In the genomic region with DNA sequence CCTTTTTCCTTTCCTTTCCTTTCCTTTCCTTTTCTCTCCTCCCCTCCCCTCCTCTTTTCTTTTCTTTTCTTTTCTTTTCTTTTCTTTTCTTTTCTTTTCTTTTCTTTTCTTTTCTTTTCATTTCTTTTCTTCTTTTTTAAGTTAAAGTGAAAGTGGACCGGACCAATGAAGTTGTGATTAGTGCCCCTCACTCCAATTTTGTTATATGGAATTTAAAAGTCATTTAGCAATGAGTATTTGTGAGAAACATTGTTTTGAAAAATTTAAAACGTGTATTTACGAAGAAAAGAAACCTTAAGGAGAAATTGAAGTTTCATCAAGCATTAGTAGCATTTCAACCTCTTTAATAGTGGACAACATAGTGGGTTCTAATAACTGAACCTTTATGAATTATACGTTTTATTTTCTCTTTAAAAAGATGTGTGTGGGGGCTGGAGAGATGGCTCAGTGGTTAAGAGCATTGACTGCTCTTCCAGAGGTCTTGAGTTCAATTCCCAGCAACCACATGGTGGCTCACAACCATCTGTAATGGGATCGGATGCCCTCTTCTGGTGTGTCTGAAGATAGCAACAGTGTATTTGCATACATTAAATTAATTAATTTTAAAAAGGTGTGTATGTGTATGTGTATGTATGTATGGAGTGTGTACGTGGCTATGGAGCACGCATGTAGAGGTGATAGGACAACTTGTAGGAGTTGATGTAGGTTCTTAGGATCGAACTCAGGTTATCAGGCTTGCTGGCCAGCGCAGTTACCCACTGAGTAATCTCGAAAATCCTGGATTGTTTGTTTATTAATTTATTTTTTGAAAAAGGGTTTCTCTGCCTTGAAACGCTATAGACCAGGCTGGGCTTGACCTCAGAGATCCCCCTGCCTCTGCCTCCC, we compare ENCODE assay signal across 8 mouse cellular contexts. TPM values are rescaled to one million over a fixed set of nuclear protein-coding genes. Genes with fewer than 3 reads are reported as not detected.
DNase-seq lines count a peak whose midpoint lies in the region; ATAC-seq and TF ChIP-seq lines count a peak whose summit lies in the region.

No protein-coding gene starts in this region.

- H3K4me3 ChIP-seq in kidney, adult 2 months (ENCODE audit: insufficient read depth, low read depth, low read length) = peak overlapping the region; percentile 89; the same call in 1 of the 2 replicates
- H3K4me3 ChIP-seq in brown adipose tissue, adult 24 weeks (ENCODE audit: insufficient read depth, low read depth, low read length) = peak overlapping the region; percentile 72; the same call in 1 of the 2 replicates
- peak overlapping the region; percentile 78 for H3K4me3 ChIP-seq in hindbrain, embryonic 14.5 days (replicated peaks; ENCODE audit: low read length)
- peak overlapping the region; percentile 100 for H3K4me3 ChIP-seq in midbrain, embryonic 15.5 days

- H3K27me3 ChIP-seq in kidney, adult 2 months (replicated peaks; ENCODE audit: control insufficient read depth, insufficient read depth, low read length) = no peaks in the 10 kb centered on the region
- H3K27me3 ChIP-seq in hindbrain, embryonic 14.5 days (ENCODE audit: control insufficient read depth, insufficient read depth, low read length) = no peaks in the 10 kb centered on the region
- no peaks in the 10 kb centered on the region for H3K27me3 ChIP-seq in midbrain, embryonic 15.5 days (replicated peaks)

- ATAC-seq in hindbrain, embryonic 14.5 days (ENCODE audit: low FRiP score) = no peak
- no peak for ATAC-seq in midbrain, embryonic 15.5 days (replicated peaks)

- no peak for DNase-seq in kidney, adult 2 months
- DNase-seq in kidney, postnatal 36 days = no peak
- no peak for DNase-seq in hindbrain, embryonic 14.5 days (ENCODE audit: low spot score)
- no peak for DNase-seq in urinary bladder, adult 2 months (ENCODE audit: low spot score)
- no peak for DNase-seq in adrenal gland, postnatal 4 days (ENCODE audit: low spot score in 2 of 2)
- no peak for DNase-seq in left cerebral cortex, adult 11 months (ENCODE audit: low spot score)

- no peaks in the 10 kb centered on the region for H3K9me3 ChIP-seq in hindbrain, embryonic 14.5 days (ENCODE audit: control insufficient read depth, low read length)
- no peaks in the 10 kb centered on the region for H3K9me3 ChIP-seq in midbrain, embryonic 15.5 days

- H3K36me3 ChIP-seq in kidney, adult 2 months (ENCODE audit: control insufficient read depth, insufficient read depth, low read length) = no peaks in the 10 kb centered on the region
- no peaks in the 10 kb centered on the region for H3K36me3 ChIP-seq in hindbrain, embryonic 14.5 days (replicated peaks; ENCODE audit: control insufficient read depth, insufficient read depth)
- H3K36me3 ChIP-seq in midbrain, embryonic 15.5 days (replicated peaks) = no peaks in the 10 kb centered on the region

- TF ChIP-seq CTCF in kidney, adult 2 months (conservative IDR thresholded peaks at IDR 0.05; ENCODE audit: insufficient read depth, insufficient read length, low read depth, low read length) = no peak

- no peak overlapping the region; the same call in 1 of the 2 replicates for H3K27ac ChIP-seq in kidney, adult 2 months (ENCODE audit: insufficient read depth, low read depth, low read length)
- no peak overlapping the region for H3K27ac ChIP-seq in brown adipose tissue, adult 24 weeks (replicated peaks; ENCODE audit: low read depth, low read length)
- no peak overlapping the region for H3K27ac ChIP-seq in hindbrain, embryonic 14.5 days
- H3K27ac ChIP-seq in midbrain, embryonic 15.5 days = no peak overlapping the region

- H3K4me2 ChIP-seq in hindbrain, embryonic 14.5 days (replicated peaks) = peak overlapping the region; percentile 70
- H3K4me2 ChIP-seq in midbrain, embryonic 15.5 days = peak overlapping the region; percentile 64

- H3K9ac ChIP-seq in hindbrain, embryonic 14.5 days = peak overlapping the region; percentile 79; the same call in 1 of the 2 replicates
- H3K9ac ChIP-seq in midbrain, embryonic 15.5 days = no peak overlapping the region

- H3K4me1 ChIP-seq in kidney, adult 2 months (ENCODE audit: control insufficient read depth, insufficient read depth, low read length) = peaks cover 8% of the 10 kb centered on the region; the same call in 1 of the 2 replicates
- peaks cover 15% of the 10 kb centered on the region for H3K4me1 ChIP-seq in brown adipose tissue, adult 24 weeks (ENCODE audit: control insufficient read depth, insufficient read depth, insufficient read length, low read length)
- peaks cover 20% of the 10 kb centered on the region for H3K4me1 ChIP-seq in hindbrain, embryonic 14.5 days (replicated peaks; ENCODE audit: control insufficient read depth, insufficient read depth, low read length)
- peaks cover 25% of the 10 kb centered on the region for H3K4me1 ChIP-seq in midbrain, embryonic 15.5 days

- 66% methylated on average over 11 of the region's 11 CpGs for WGBS in kidney, adult 2 months
- WGBS in hindbrain, embryonic 14.5 days = 71% methylated on average over 11 of the region's 11 CpGs
- WGBS in midbrain, embryonic 15.5 days = 69% methylated on average over 11 of the region's 11 CpGs

- TF ChIP-seq POLR2A in kidney, adult 2 months (IDR thresholded peaks at IDR 0.05; ENCODE audit: low read depth, low read length) = no peak

RNA-seq across cellular contexts. Expression of a gene that starts 1.5 kb away (rescaled TPM):
- polyA plus RNA-seq in kidney, adult 2 months (2012; rRNA removed) = 8.0 and 8.2 TPM in 2 replicates
- 6.8 and 8.9 TPM in 2 replicates for polyA plus RNA-seq in brown adipose tissue, adult 24 weeks (2012; ENCODE audit: insufficient read depth, insufficient read length, missing spikeins)
- 11.8 and 12.4 TPM in 2 replicates for polyA plus RNA-seq in hindbrain, embryonic 14.5 days (2014; fragmentation: Nextera tagmentation; extraction: Ambion mirVana)
- polyA plus RNA-seq in midbrain, embryonic 15.5 days (2015; fragmentation: Nextera tagmentation; extraction: Ambion mirVana) = 13.9 and 16.8 TPM in 2 replicates
- 10.0 and 11.5 TPM in 2 replicates for polyA plus RNA-seq in urinary bladder, adult 2 months (2012; rRNA removed)
- total RNA-seq in adrenal gland, postnatal 4 days (2021) = 10 to 100 TPM; 42.7 to 43.1 TPM
